Comparison of ENCODE assay signal across 15 mouse cellular contexts in genomic region chr1:60857351-60858220, GRCm38 (mm10). TPM values are rescaled to one million over a fixed set of nuclear protein-coding genes. Genes with fewer than 3 reads are reported as not detected.
DNase-seq lines count a peak whose midpoint lies in the region; ATAC-seq and TF ChIP-seq lines count a peak whose summit lies in the region.
"Had no signal": no experiment of that assay in that cellular context is flagged by ENCODE, and none has a peak within 500 bp of the region (broad histone marks: within the 10 kb centered on the region; RNA-seq: fewer than 3 reads in every experiment).

No protein-coding gene starts in this region.

- TF ChIP-seq CTCF in E14TG2a.4 (conservative IDR thresholded peaks at IDR 0.05; ENCODE audit: low read length), result peak; percentile 33

- peak; percentile 77 for ATAC-seq in monocyte, adult 5-6 weeks (replicated peaks; ENCODE audit: insufficient number of reproducible peaks, low FRiP score, low TSS enrichment, poor library complexity, severe bottlenecking)
- ATAC-seq: forebrain, embryonic 13.5 days had no signal

- H3K36me3 ChIP-seq in E14TG2a.4 (ENCODE audit: insufficient read depth, low read length), result no peaks in the 10 kb centered on the region

- H3K9me3 ChIP-seq in E14TG2a.4 (ENCODE audit: low read length), result no peaks in the 10 kb centered on the region
- H3K9me3 ChIP-seq: forebrain, embryonic 13.5 days had no signal

- peaks cover 7% of the 10 kb centered on the region; the same call in 1 of the 2 replicates for H3K27me3 ChIP-seq in E14TG2a.4 (ENCODE audit: insufficient read depth, low read length)
- H3K27me3 ChIP-seq: forebrain, embryonic 13.5 days had no signal

- peak; percentile 23 for DNase-seq in lung, postnatal 10 days
- no peak for DNase-seq in lung, postnatal 14 days
- DNase-seq in ZHBTc4 (ENCODE audit: low read depth, low spot score), result peak; percentile 54
- DNase-seq in c-Kit-positive CD71-positive TER-119-positive erythroid progenitor cells, embryonic 14.5 days (ENCODE audit: low spot score), result no peak
- DNase-seq in natural killer cell, adult 2 months (ENCODE audit: low spot score in 2 of 2), result no peak
- DNase-seq in layer of hippocampus, postnatal 25 days (ENCODE audit: extremely low spot score in 1 of 2, low spot score in 1 of 2), result no peak
- DNase-seq: adrenal gland, postnatal 25 days; cerebellum, adult 11 months; gastrocnemius, postnatal 36 days; heart, postnatal 14 days; layer of hippocampus, adult 9-11 months; thymus, postnatal 14 days had no signal

- peak overlapping the region; percentile 20; the same call in 1 of the 2 replicates for H3K4me3 ChIP-seq in E14TG2a.4 (replicated peaks; ENCODE audit: low read length)
- H3K4me3 ChIP-seq: forebrain, embryonic 13.5 days had no signal

- H3K4me1 ChIP-seq in E14TG2a.4 (replicated peaks; ENCODE audit: low read depth, low read length), result peaks cover 77% of the 10 kb centered on the region

RNA-seq across cellular contexts. Expression of gene Ctla4, which starts 29.2 kb away (rescaled TPM):
- 10.5 to 25.9 TPM (median 12.5 TPM) in 3 replicates for total RNA-seq in monocyte, adult 5-6 weeks (2017)
- not detected for total RNA-seq in layer of hippocampus, postnatal 25 days (2021)

Comparison
In these comparisons a context has a peak if more than half of its experiments do, and no peak if none do; other contexts are left out.
1. DNase-seq: peak in lung, postnatal 10 days (single experiment) and ZHBTc4 (single experiment); none in lung, postnatal 14 days (single experiment), c-Kit-positive CD71-positive TER-119-positive erythroid progenitor cells, embryonic 14.5 days (single experiment), natural killer cell, adult 2 months (0 of 2) and layer of hippocampus, postnatal 25 days (0 of 2).
2. RNA of gene Ctla4, which starts 29.2 kb away (total RNA-seq): 10.5 to 25.9 TPM in monocyte, adult 5-6 weeks; not detected in layer of hippocampus, postnatal 25 days; every median in the first group is over 10 times any median in the second.